Mouse (Mus musculus) CD4-positive, CD25-positive, alpha-beta regulatory T cell, adult 4 months (primary cell): Measurements from ENCODE around the gene Nudcd3. TPM values are rescaled to one million over a fixed set of nuclear protein-coding genes. Genes with fewer than 3 reads are reported as not detected.

Experiments
- ATAC-seq: one replicate; pipeline ENCODE4 v1.8.0; 2017
- polyA plus RNA-seq, 2 experiments: library from polyadenylated mRNA; unstranded; fragments of 100-300 nt; shearing (Covaris generic); gene quantifications; one replicate each; pipeline ENCODE4 v1.2.1; 2017

Nudcd3 gene
- polyA plus RNA-seq, 2 experiments from 2014 or later = 32.3 to 52.0 TPM

DNA sequence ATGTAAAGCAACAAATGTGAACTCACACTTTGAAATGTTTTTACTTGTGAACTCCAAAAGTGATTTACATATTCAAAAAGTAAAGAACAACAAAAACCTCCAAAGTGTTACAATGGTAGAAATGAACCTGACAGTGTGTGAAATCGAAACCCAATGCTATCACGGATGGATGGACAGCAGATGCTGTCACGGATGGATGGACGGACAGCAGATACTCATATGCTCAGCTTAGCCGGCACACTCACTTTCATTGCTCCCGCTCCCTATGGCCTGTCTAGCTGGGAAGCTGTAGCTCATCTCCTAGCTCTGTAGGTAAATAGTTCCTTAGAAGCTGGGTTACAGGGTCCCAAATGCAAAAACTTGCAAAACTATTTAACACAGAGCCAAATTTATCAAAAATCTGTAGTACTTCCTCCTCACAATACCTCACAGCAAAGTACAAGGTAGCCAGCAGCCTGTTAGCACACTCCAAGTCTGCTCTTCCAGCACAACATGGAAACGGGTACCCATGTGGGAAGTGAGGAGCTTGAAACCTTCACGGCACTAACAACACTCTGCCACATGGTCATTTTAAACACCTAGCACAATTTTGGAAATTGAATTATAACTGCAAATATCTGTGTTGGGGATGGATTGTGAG, 22.3 kb downstream of the Nudcd3 start:
- no peak for ATAC-seq

GRCm38 (mm10) chr11:6175506-6175905, 24.7 kb downstream of the Nudcd3 start:
- ATAC-seq = no peak

- no peak for ATAC-seq
Observed at GRCm38 (mm10) chr11:6174719-6175118, 25.5 kb downstream of the Nudcd3 start.

- no peak for ATAC-seq
Observed at GRCm38 (mm10) chr11:6169041-6169663, 31.1 kb downstream of the Nudcd3 start.

DNA sequence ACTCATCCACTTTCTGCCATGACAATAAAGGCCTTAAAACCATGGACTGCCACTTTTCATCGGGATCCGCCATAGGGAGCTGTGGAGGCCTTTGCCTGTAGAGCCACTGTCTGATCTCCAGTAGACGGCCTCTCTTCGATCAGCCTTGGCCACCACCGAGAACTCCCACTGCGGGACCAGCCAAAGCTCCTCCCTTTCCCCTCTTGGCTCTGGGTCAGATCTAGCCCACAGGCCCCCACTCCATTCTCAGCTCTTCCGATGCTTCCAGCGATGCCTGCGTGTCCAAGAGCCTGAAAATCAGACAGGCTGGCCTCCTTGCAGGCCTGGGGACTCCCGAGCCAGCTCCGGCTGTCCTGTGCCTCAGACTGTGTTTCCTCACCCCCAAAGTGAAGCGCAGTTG, 33.9 kb downstream of the Nudcd3 start:
- no peak for ATAC-seq

DNA sequence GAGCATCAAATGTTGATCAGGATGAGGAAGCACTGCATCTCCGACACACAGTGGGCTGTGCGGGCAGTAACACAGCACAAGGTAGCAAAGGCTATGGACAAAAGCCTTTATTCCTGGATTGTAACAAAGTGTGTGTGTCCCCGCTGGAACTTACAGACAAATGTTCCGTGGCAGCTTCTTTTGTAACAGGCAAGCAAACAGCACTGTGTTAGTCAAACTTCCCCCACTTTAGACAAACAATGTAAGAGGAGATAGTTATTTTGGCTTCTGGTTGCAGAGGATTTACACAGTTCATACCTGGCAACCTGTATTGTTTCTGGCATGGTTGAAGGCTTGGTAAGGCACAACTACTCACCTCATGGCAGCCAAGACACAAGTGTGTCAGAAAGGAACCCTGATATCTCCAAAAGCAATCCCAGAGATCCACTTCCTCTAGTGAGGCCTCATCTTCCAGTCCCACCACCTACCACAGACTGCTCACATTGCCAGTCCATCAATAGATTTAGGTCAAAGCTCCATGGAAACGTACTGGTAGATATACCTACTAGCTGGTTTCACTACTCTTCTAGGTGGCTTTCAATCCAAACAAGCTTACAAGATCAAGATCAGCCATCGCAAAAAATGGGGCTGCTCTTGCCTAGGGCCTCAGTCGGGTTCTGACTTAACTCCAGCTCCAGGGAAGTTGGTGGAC, 34.7 kb downstream of the Nudcd3 start:
- no peak for ATAC-seq

GRCm38 (mm10) chr11:6164781-6165180, 35.4 kb downstream of the Nudcd3 start:
- no peak for ATAC-seq

GRCm38 (mm10) chr11:6163706-6164105, 36.5 kb downstream of the Nudcd3 start:
- no peak for ATAC-seq

DNA sequence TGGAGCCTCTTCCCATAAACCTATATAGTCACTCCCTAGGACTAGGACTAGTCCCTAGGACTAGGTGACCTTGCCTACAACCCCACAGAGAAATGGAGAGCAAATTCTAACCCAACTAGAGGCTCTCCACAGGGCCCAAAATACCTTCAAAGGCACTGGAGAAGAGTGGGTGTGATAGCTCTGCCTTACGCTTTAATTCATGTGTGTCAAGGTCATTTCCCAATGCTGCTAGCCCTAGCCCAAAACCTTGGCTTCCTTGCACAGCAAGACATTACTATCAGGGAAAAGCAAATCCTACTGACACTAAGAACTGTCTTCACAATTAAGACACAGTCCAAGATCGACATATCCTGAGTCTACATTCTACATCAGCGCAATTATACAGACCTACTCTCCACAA, 37.2 kb downstream of the Nudcd3 start:
- no peak for ATAC-seq

GRCm38 (mm10) chr11:6161549-6161948, 38.7 kb downstream of the Nudcd3 start:
- ATAC-seq = no peak

DNA sequence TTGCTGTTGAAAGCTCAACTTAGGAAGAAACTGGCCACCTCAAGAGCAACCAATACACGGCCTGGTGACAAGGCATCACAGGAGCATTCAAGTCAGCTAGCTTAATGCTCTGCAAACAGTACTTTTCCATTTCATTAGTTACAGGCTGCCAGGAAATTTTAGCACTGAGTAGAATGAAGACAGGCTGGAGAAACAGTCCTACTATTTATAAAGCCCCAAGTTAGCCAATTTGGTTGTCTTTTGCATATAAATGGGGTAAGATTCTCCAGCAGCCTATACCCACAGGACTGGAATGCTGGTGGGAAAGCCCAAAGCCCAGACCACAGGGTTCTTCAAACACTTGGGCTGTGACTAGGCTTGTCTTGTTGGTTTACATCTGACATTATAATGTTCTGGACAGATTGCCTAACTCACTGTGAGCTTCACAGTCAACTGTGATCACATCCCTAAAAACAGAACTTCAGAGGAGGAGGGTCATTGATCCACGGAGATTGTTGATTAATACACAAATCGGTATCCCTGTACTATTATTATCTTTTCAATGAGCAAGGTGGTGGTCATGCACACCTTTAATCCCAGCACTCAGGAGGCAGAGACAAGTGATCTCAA, 39.4 kb downstream of the Nudcd3 start:
- no peak for ATAC-seq

DNA sequence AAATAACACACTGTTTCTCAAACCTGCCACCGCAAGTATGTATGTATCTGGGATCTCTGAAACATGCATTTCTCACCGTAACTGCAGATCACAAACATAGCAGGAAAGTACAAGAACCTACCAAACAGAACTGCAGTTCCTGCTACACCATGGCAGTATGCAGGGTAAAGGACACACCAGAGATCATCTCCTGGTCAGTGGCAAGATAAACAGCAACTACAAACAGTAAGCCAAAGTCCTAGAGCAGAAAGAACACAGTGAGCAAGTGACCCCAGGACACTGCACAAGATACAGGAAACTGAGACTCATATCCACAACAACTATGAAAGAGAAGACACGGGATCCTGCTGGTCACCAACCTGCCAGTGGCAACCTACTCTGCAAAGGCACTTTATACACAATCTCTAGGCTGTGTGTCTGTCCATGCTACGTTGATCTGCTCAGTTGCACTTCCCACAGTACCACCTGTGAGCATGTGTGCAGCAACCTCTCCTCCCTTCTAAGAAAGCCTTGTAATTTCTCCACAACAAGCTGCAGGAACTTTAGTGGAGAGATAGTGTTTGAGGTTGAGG, 40.4 kb downstream of the Nudcd3 start:
- no peak for ATAC-seq

DNA sequence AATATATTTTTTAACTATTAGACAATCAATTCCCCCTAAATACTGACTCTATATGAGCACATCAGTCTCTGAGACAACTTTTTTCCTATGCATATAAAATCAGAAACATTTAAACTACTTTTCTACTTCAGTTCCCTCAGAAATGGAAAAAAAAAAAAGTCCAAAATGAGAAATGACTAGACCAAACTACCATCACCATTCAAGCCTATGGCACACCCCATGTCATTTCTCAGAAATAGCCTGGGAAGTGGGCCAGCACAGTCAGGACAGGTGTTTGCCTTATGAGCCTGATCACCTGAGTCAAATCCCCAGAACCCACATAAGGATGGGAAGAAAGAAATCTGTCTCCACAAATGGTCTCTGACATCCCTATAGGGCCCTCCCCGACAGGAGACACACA, 41.7 kb downstream of the Nudcd3 start:
- no peak for ATAC-seq

- ATAC-seq = no peak
Observed at GRCm38 (mm10) chr11:6157119-6157518, 43.1 kb downstream of the Nudcd3 start.

DNA sequence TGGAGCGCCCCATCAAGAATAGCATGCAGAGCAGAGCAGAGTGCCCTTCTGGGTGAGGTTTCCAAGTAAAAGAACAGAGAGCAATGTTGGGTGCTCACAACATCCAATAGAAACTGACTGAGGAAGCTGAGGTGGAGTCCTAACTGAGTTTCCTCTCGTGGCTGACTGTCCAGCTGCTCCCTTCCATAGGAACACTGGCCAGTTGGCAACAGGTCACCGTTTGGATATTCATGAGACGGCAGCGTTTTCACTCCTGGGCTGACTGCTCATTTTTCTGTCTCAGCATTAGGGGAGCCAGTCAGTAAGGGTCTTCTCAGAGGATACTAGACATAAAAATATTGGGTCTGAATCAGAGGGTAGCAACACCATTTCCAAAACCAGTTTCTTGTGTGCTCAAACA, 43.6 kb downstream of the Nudcd3 start:
- no peak for ATAC-seq

DNA sequence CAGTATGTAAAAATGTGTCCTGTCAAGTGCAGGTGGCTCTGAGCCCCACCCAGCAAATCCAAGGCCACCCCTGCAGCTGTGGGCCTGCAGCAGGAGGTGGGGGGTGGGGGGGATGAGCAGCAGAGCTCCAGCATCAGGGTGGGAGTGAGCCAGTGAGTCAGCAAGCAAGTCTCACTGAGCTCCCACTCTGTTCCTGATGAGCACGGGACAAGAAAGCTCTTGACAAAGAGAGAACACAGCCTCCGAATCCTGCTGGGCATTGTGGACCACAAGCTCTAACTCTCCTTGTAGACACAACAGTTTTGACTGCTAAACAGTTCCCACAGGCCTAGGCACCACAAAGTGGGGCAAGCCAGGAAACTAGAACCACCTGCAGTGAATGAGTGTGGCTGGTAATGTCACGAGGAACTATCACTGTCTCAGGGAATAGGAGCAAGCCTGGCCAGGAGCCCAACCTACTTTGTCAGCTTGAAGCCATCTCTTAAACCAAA, 46.0 kb downstream of the Nudcd3 start:
- ATAC-seq = no peak

GRCm38 (mm10) chr11:6152864-6153263, 47.4 kb downstream of the Nudcd3 start:
- ATAC-seq = peak; percentile 66

DNA sequence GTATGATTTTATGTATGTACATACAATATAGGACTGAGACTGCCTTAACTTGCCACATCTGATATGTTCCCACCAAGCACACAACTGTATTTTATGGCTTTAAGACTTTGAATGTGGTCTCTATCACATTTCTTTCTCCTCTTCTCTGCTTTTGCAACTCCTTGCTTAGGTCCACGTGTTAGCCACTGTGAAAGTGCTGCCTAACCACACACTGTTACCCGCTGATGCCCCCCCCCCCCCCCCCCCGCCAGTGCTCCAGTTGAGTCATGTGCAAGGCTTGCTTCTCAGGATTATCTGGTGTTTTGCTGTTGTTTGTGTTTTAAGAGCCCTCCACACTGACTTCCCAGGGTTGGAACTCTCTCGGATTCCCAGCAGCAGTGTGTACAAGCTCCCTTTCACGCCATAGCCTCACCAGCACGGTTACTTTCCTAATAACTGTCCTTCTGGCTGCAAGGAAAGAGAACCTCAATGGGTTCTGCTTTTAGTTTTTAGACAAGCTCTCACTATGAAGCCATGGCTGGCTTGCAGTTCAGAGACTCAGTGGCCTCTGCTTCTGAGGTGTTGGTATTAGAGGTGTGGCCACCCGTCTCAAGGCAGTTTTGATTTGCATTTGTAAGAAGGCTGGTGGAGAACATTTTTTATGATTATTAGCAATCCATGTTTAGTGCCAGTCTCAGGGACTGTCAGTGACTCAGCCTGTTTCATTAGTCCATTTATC, 61.8 kb downstream of the Nudcd3 start:
- ATAC-seq = no peak

GRCm38 (mm10) chr11:6132886-6133285, 67.3 kb downstream of the Nudcd3 start:
- no peak for ATAC-seq

DNA sequence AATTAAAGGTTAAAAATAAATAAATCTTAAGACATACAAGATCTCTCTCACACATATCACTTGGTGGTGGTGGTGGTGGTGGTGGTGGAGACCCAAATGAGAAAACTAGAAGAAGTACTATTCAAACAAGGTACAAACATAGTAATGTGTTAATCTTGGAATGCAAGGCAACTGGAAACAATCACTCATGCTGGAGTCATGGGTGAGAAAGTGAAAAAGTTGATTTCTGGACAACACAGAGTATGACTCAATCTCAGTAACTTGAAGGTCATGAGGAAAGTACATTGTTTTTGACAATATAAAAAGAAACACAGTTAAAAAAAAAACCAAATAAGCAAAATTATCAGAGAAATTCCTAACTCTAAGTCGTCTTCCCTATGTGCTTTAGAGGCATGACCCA, 69.6 kb downstream of the Nudcd3 start:
- no peak for ATAC-seq

- no peak for ATAC-seq
Observed at GRCm38 (mm10) chr11:6123605-6124120, 76.6 kb downstream of the Nudcd3 start.

GRCm38 (mm10) chr11:6122631-6123030, 77.6 kb downstream of the Nudcd3 start:
- ATAC-seq = no peak
